Mouse (Mus musculus) ZHBTc4 (cell line): Measurements from ENCODE around the gene Aldh2.
"Not testable (repeated sequence)": the region's sequence is repeated elsewhere in the genome, so short reads cannot be mapped to it uniquely, and the experiment has no call there.

Source experiments
- DNase-seq: peaks from one replicate; pipeline ENCODE4 v3.0.0-alpha.2; 2011; ENCODE audit warnings: low read depth, low spot score

Gene Aldh2

GRCm38 (mm10) chr5:121593451-121594401 lies at the start of gene Aldh2:
Gene Aldh2 (minus strand): TSS chr5:121593824.
- DNase-seq, result peak; percentile 96

DNA sequence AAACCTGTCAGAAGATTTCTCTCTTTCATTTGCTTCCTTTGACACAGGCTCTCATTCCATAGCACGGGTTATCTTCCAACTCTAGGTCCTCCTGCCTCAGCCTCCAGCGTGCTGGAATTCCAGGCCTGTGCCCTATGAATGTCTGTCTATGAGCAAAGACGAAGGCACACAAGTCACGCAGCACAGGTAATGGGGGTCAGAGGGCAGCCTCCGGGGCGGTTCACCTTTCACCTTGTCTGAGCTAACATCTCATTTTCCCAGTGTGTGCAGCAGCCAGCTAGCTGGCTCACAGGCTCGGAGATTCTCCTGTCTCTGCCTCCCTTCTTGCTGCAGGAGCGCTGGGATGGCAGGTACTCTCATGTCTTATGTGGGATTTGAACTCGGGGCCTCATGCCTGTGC lies 46.0 kb upstream of the Aldh2 start:
- no peak for DNase-seq

- DNase-seq, result no peak
Observed at GRCm38 (mm10) chr5:121637296-121637695, 43.7 kb upstream of the Aldh2 start.

GRCm38 (mm10) chr5:121634668-121635067 lies 41.0 kb upstream of the Aldh2 start:
- no peak for DNase-seq

- no peak for DNase-seq
Observed at GRCm38 (mm10) chr5:121632804-121633203, 39.2 kb upstream of the Aldh2 start.

GRCm38 (mm10) chr5:121631106-121631647 lies 37.6 kb upstream of the Aldh2 start:
- DNase-seq, result peak; percentile 44

DNA sequence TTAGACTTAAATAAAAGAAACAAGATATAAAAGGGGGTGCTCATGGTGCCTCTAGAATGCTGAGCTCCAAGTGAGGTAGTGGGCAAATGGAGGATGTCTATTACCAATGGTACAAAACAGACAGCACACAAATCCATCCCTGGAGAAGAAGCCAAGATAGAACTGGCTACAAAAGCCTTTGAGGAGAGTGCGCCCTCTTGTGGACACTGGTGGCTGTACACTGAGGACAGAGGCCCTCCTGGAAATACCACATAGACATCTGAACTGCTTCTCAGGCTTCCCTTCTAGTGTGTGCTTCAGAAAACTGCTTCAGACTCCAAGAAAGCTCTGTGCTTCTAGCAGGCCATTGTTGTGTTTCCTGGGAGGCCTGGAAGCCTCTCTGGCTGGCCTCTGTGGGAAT lies 34.2 kb upstream of the Aldh2 start:
- DNase-seq, result peak; percentile 78

DNA sequence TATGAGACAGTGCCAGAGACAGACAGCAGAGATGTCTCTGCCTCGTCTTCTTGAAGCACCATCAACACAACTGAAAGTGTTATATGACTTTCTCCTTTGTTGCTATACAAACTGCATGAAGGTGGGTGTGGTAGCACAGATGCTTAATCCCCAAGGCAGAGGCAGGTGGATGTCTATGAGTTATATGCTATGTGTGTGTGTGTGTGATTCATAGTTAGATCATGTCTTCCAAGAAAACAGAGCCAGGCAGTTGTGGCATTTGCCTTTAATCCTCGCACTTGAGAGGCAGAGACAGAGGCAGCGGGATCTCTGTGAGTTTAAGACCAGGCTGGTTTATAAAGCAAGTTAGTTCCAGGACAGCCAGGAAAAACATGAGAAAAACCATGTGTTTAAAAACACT lies 29.6 kb upstream of the Aldh2 start:
- no peak for DNase-seq

- DNase-seq, result no peak
Observed at GRCm38 (mm10) chr5:121621102-121621501, 27.5 kb upstream of the Aldh2 start.

DNA sequence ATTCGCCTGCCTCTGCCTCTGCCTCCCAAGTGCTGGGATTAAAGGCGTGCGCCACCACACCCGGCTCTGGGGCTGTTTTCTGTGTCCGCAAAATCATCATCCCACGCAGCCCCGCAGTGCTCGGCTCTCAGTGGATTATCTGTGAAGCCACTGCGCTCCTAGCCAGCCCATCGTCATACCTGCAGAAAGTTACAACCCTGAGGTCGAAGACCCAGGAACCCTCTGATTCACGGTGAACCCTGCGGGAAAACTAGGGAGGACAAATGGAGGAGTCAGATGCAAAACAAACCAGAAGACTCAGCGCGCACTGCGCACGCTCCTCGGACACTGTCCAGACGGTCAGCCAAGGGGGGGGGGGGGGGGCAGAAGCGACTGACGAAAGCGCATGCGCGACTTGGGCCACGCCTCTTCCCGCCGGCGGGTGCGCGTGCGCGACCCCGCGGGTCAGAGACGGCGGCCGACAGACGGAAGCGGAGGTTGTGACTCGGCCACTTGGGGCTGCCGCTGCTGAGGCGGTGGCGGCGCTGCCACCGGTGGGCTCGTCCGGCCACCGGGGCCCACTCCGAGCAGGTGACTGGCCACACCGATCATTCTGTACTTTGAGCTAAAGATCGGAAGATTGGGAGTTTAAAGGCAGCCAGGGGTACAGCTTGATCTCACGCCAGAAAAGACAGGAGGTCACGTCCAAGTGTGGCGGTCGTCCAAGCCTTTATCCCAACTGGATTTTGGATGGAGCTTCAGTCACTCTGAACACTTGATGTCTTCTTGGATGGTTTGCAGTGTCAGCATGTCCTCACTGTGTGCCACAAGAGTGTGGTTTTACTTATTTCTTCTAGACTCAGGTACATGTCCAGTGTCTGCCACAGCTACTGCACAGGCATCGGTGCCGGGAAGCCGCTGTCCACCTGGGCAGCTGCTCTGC lies 25.2 kb upstream of the Aldh2 start, which contains the start of gene Acad12:
Gene Acad12, minus strand, starts transcription at position 347 of the 922 bp plus-strand sequence.
- peak; percentile 92 for DNase-seq

DNA sequence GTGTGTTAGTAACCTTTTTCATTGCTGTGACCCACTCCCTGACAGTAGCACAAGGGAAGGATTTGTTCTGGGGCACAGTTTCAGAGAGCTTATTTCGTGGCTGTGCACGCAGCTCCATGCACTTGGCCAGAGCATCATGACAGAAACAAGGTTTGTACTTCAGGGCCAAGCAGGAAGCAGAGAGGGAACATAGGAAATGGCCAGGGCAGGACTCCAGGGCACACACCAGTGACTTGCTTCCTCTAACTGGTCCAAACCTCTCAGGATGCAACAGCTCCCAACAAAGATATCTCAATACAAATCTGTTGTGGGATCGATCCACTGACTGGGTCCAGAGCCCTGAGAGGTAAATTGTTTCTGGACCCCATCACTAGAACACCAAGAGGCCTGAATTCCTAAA lies 21.3 kb upstream of the Aldh2 start:
- not testable (repeated sequence) for DNase-seq

GRCm38 (mm10) chr5:121612036-121612435 lies 18.4 kb upstream of the Aldh2 start:
- no peak for DNase-seq

DNA sequence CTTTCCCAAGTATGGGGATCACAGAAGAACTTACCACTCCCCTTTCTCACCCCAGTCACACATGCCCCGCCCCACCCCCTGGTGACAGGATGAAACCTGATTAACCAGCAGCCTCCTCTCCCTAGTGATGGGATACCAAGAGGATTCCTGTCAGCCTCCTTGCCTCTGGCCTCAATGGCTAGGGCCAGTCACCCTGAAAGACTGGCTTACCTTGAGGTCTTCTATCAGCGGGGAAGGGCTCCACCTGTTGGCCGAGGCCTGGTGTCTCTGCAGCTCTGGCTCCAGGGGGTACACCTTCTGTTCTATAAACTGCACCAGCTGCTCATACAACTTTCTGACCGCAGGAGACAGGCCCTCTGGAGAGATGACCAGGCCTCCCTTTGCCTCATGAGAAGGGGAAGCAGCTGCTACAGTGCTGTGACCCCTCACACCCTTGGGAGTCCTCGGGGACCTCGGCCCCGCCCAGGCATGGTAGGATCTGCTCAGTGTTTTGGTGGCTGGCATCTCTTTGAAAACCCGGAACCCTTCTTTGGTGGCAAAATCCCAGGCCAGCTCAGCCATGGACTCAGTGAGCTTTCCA lies 16.0 kb upstream of the Aldh2 start:
- DNase-seq, result peak; percentile 38

GRCm38 (mm10) chr5:121606151-121606550 lies 12.5 kb upstream of the Aldh2 start:
- DNase-seq, result peak; percentile 89

DNA sequence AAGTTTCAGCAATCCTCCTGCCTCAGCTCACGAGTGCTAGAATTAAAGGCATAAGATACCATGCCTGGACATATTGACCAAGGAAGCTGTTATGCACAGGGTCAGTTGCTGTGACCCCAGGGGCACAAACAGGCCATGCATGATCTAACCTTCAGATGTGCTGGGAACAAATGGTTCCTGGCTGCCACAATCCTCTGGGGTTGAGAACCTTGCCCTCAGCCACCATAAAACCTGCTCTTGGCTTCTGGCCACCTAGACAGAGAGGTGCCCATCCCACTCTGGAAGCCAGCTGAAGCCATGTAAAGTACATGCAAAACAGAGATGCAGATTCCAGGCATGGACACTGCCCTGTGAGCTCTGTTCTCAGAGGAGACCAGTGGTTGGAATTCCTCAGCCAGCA lies 10.2 kb upstream of the Aldh2 start:
- not testable (repeated sequence) for DNase-seq

DNA sequence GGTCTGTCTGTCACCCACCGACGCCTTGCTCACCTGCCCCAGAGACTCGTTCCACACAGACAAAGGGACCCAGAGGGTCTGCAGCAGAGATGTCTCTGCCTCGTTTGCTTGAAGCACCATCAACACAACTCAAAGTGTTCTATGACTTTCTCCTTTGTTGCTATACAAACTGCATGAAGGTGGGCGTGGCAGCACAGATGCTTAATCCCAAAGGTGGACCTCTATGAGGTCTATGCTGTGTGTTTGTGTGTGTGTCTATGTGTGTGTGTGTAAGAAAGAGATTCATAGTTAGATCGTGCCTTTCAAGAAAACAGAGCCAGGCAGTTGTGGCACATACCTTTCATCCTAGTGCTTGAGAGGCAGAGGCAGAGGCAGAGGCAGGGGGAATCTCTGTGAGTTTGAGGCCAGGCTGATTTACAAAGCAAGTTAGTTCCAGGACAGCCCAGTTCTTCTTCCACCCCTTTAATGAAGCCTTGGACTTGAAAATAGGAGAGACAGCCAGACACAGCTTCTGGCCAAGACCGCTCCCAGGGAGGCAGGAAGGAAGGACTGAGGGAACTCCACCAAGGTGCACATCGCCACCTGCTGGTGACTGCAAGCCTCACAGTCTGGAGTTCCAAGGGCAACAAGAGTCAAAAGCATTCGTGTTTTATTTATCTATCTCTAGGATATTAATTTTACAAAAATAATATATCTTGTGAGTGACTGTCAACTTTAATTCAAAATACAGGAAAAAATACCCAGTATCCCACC lies 8.1 kb upstream of the Aldh2 start:
- DNase-seq, result peak; percentile 89

GRCm38 (mm10) chr5:121598871-121599610 lies 5.4 kb upstream of the Aldh2 start:
- peak; percentile 29 for DNase-seq

- DNase-seq, result no peak
Observed at GRCm38 (mm10) chr5:121597991-121598537, 4.4 kb upstream of the Aldh2 start.

GRCm38 (mm10) chr5:121597332-121597731 lies 3.7 kb upstream of the Aldh2 start:
- no peak for DNase-seq

DNA sequence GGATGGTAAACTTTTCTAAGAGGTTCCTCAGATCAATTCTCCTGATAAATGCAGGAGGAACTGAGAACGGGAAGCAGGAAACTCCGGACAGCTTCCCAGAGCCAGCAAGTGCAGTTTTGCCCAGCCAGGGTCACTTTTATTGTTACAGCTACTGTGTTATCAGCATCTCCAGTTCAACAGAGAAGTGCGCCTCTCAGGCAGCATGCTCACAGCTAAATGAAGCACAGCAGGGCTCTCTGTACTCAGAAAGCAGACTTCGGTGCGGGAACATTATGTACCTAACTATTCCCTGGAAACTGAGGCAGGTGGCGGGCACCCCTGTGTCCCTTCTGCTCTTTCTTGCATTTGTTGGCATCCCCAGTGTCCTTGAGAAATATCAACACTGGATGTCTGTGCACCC lies 2.6 kb upstream of the Aldh2 start:
- DNase-seq, result no peak
